Mouse (Mus musculus) skeletal muscle tissue, adult 2 months (tissue): ENCODE measurements around the gene Mthfd1.
"Not testable (repeated sequence)": the region's sequence is repeated elsewhere in the genome, so short reads cannot be mapped to it uniquely, and the experiment has no call there.

Experiments
- DNase-seq: peaks from one replicate; pipeline ENCODE4 v3.0.0-alpha.2; 2012; ENCODE audit warnings: low read depth, low spot score

The Mthfd1 gene

GRCm38 (mm10) chr12:76254725-76255498, at the start of gene Mthfd1:
Mthfd1 (plus strand) TSS chr12:76255298.
- DNase-seq: peak; percentile 98

- DNase-seq: no peak
Observed at GRCm38 (mm10) chr12:76209429-76209974, 45.6 kb upstream of the Mthfd1 start.

GRCm38 (mm10) chr12:76215121-76215520, 40.0 kb upstream of the Mthfd1 start:
- DNase-seq: no peak

GRCm38 (mm10) chr12:76216716-76217115, 38.4 kb upstream of the Mthfd1 start:
- DNase-seq: no peak

GRCm38 (mm10) chr12:76222104-76222503, 33.0 kb upstream of the Mthfd1 start:
- DNase-seq: not testable (repeated sequence)

GRCm38 (mm10) chr12:76230644-76231043, 24.5 kb upstream of the Mthfd1 start:
- no peak for DNase-seq

- no peak for DNase-seq
Observed at GRCm38 (mm10) chr12:76235253-76235652, 19.8 kb upstream of the Mthfd1 start.

GRCm38 (mm10) chr12:76239145-76239838, 15.8 kb upstream of the Mthfd1 start:
- no peak for DNase-seq

GRCm38 (mm10) chr12:76239839-76240571, 15.1 kb upstream of the Mthfd1 start:
- DNase-seq: no peak

- no peak for DNase-seq
Observed at GRCm38 (mm10) chr12:76240670-76241069, 14.4 kb upstream of the Mthfd1 start.

- DNase-seq: no peak
Observed at GRCm38 (mm10) chr12:76241084-76241483, 14.0 kb upstream of the Mthfd1 start.

GRCm38 (mm10) chr12:76241833-76242232, 13.3 kb upstream of the Mthfd1 start:
- DNase-seq: no peak

GRCm38 (mm10) chr12:76244981-76245380, 10.1 kb upstream of the Mthfd1 start:
- DNase-seq: no peak

- DNase-seq: no peak
Observed at GRCm38 (mm10) chr12:76246646-76247045, 8.5 kb upstream of the Mthfd1 start, which contains the start of gene Tex21. Tex21 (minus strand) TSS chr12:76246746.

- no peak for DNase-seq
Observed at GRCm38 (mm10) chr12:76253090-76253489, 2.0 kb upstream of the Mthfd1 start.

GRCm38 (mm10) chr12:76253591-76253990, 1.5 kb upstream of the Mthfd1 start:
- no peak for DNase-seq

GRCm38 (mm10) chr12:76253991-76254390, 1.1 kb upstream of the Mthfd1 start:
- DNase-seq: no peak

- no peak for DNase-seq
Observed at GRCm38 (mm10) chr12:76255499-76255875, 389 bp downstream of the Mthfd1 start.

GRCm38 (mm10) chr12:76256114-76256843, 1.2 kb downstream of the Mthfd1 start:
- DNase-seq: no peak

GRCm38 (mm10) chr12:76260673-76261072, 5.6 kb downstream of the Mthfd1 start:
- DNase-seq: no peak

GRCm38 (mm10) chr12:76261556-76261955, 6.5 kb downstream of the Mthfd1 start:
- no peak for DNase-seq
